Mouse (Mus musculus): ENCODE data around the gene Grm7. TPM values are rescaled to one million over a fixed set of nuclear protein-coding genes. Genes with fewer than 3 reads are reported as not detected.

Gene Grm7
- polyA plus RNA-seq (2016; fragmentation: Nextera tagmentation; extraction: Ambion mirVana) = 1.4 and 2.1 TPM in 2 replicates

DNA sequence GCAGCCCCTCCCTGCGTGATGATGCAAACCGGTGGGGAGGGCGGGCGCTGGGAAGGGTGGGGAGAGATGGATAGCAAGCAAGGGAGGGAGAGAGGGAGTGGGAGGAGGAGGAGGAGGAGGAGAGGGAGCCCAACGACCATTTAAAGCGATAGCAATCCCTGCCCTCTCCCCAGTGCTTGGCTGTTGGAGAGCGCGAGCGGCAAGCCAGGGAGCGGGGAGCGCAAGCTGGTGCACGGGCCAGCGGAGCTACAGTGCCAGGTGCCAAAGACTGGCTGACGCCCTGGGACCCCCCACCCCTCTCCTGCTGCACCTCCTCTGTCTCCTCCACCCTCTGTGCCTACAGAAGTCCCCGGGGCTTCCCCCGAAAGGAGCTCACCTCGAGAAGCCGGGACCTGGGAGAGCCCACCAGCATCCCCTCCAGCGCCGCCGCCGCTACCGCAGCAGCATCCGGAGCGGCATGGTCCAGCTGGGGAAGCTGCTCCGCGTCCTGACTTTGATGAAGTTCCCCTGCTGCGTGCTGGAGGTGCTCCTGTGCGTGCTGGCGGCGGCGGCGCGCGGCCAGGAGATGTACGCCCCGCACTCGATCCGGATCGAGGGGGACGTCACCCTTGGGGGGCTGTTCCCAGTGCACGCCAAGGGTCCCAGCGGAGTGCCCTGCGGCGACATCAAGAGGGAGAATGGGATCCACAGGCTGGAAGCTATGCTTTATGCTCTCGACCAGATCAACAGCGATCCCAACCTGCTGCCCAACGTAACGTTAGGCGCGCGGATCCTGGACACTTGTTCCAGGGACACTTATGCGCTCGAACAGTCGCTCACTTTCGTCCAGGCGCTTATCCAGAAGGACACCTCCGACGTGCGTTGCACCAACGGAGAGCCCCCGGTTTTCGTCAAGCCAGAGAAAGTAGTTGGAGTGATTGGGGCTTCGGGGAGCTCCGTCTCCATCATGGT lies at the start of gene Grm7:
Gene Grm7, plus strand, starts transcription at position 171 of the 951 bp plus-strand sequence.
- peak; percentile 50; the same call in 1 of the 2 replicates for ATAC-seq (ENCODE audit: insufficient number of reproducible peaks, insufficient read depth, low FRiP score, low TSS enrichment, low read depth)
- Histone ChIP-seq H3K9ac (replicated peaks) (peak within 1 kb of the TSS; percentile 34; the same call in 1 of the 2 replicates), H3K4me3 (replicated peaks) (peak within 1 kb of the TSS; percentile 51), H3K27ac (no peak within 1 kb of the TSS), H3K4me2 (peak within 1 kb of the TSS; percentile 88), H3K36me3 (no peaks in the 10 kb centered on the region), H3K9me3 (no peaks in the 10 kb centered on the region), H3K4me1 (replicated peaks) (peaks cover 5% of the 10 kb centered on the region; the same call in 1 of the 2 replicates), H3K27me3 (peaks cover 58% of the 10 kb centered on the region)
- WGBS = under 1% methylated on average over 62 of the region's 65 CpGs

GRCm38 (mm10) chr6:110645041-110645410 lies 355 bp upstream of the Grm7 start:
- peaks cover 5% of the 10 kb centered on the region; the same call in 1 of the 2 replicates for H3K4me1 ChIP-seq (replicated peaks)
- under 1% methylated on average over 7 of the region's 7 CpGs for WGBS
- peaks cover 58% of the 10 kb centered on the region for H3K27me3 ChIP-seq
- no peak overlapping the region for H3K27ac ChIP-seq
- peak overlapping the region; percentile 88 for H3K4me2 ChIP-seq
- H3K4me3 ChIP-seq (replicated peaks) = peak overlapping the region; percentile 51
- no peaks in the 10 kb centered on the region for H3K9me3 ChIP-seq
- H3K9ac ChIP-seq (replicated peaks) = no peak overlapping the region
- no peaks in the 10 kb centered on the region for H3K36me3 ChIP-seq
- peak; percentile 26; the same call in 1 of the 2 replicates for ATAC-seq (ENCODE audit: insufficient number of reproducible peaks, insufficient read depth, low FRiP score, low TSS enrichment, low read depth)

DNA sequence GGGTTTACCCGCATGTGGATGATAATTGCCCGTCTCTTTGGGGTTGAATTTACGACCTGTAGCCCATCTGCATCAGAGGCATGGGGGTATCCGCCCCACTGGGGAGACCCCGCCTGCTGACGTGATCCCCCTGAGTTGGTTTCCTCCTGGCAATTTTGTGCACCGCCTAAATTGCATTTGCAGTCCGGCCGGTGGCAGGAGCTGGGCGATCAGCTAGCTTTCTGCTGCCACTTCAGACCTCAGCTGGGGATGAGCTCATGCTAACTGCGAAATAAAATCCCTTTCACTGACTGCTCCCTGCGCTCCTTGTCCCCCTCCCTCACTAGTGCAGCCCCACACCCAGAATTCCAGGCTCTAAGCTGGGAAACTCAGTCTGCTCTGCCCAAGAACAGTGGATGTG lies 1.5 kb downstream of the Grm7 start:
- Histone ChIP-seq H3K9ac (replicated peaks) (no peak overlapping the region), H3K4me1 (replicated peaks) (peaks cover 5% of the 10 kb centered on the region; the same call in 1 of the 2 replicates), H3K36me3 (no peaks in the 10 kb centered on the region), H3K27me3 (peaks cover 58% of the 10 kb centered on the region), H3K9me3 (no peaks in the 10 kb centered on the region), H3K4me2 (peak overlapping the region; percentile 88), H3K4me3 (replicated peaks) (peak overlapping the region; percentile 51), H3K27ac (no peak overlapping the region)
- 0% methylated on average over 12 of the region's 12 CpGs for WGBS
- no peak for ATAC-seq (ENCODE audit: insufficient number of reproducible peaks, insufficient read depth, low FRiP score, low TSS enrichment, low read depth)

GRCm38 (mm10) chr6:110649227-110649626 lies 3.8 kb downstream of the Grm7 start:
- ATAC-seq (ENCODE audit: insufficient number of reproducible peaks, insufficient read depth, low FRiP score, low TSS enrichment, low read depth) = no peak
- H3K4me3 ChIP-seq (replicated peaks) = no peak overlapping the region

DNA sequence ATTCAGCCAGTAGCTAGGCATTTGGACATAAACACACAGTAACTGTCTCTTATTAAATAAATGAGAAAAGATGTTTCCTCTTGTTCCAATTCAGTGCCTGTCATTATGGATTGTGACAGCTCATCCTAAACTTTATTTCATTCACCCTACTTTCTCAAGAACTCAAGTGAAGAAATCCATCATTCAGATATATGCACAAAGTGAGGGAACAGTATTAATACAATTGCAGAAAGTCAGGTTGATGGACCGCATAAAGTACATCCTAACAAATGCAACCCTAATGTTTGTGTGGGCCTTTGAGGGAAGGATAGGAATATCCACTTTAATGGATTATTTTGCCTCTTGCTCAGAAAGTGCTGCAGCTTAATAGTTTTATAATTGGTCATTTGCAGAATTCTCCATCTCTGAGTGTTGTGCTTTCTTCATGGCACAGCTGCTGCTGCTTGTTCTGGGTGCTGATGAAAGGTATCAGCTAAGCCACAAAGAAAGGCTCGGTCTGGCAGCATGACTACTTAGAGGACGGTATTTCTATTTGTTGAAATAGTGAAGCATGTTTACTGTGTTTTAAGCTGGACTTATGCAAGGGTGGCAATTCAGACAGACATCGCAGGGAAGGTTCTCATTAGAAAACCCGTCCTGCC lies 8.1 kb downstream of the Grm7 start:
- Histone ChIP-seq H3K9me3 (no peaks in the 10 kb centered on the region), H3K27me3 (peaks cover 6% of the 10 kb centered on the region), H3K4me2 (no peak overlapping the region), H3K9ac (replicated peaks) (no peak overlapping the region), H3K4me3 (replicated peaks) (no peak overlapping the region), H3K27ac (no peak overlapping the region), H3K4me1 (replicated peaks) (no peaks in the 10 kb centered on the region), H3K36me3 (no peaks in the 10 kb centered on the region)
- WGBS = 80% methylated on average over 5 of the region's 5 CpGs
- no peak for ATAC-seq (ENCODE audit: insufficient number of reproducible peaks, insufficient read depth, low FRiP score, low TSS enrichment, low read depth)

More at GRCm38 (mm10) chr6:110649227-110649626, 3.8 kb downstream of the Grm7 start:
- H3K27ac ChIP-seq = no peak overlapping the region
- H3K9ac ChIP-seq (replicated peaks) = no peak overlapping the region
- H3K36me3 ChIP-seq = no peaks in the 10 kb centered on the region
- H3K4me2 ChIP-seq = no peak overlapping the region
- no peaks in the 10 kb centered on the region for H3K9me3 ChIP-seq
- peaks cover 48% of the 10 kb centered on the region for H3K27me3 ChIP-seq
- WGBS = 96% methylated on average over 1 of the region's 1 CpGs
- peaks cover 5% of the 10 kb centered on the region; the same call in 1 of the 2 replicates for H3K4me1 ChIP-seq (replicated peaks)

DNA sequence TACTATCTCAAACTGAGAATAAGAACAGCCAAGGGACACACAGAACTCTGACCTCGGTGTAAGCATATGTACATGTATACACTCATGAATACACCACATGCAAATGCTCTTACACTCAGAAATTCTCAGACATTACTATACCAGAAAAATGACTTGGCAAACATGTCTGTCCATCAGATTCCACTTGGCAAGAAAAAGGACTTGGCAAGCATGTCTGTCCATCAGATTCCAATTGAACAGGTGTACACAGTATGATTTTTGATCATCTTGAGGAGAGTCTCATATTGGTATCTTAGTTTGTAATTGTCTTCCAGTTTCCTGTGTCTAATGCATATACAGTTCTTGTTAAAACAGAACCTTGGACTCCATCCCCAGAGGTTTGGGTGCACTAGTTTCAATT lies 19.1 kb downstream of the Grm7 start:
- ATAC-seq (ENCODE audit: insufficient number of reproducible peaks, insufficient read depth, low FRiP score, low TSS enrichment, low read depth) = no peak
- no peak overlapping the region for H3K9ac ChIP-seq (replicated peaks)
- no peak overlapping the region for H3K27ac ChIP-seq
- no peaks in the 10 kb centered on the region for H3K27me3 ChIP-seq
- H3K9me3 ChIP-seq = no peaks in the 10 kb centered on the region
- no peaks in the 10 kb centered on the region for H3K4me1 ChIP-seq (replicated peaks)
- 100% methylated on average over 1 of the region's 1 CpGs for WGBS
- H3K4me2 ChIP-seq = no peak overlapping the region
- H3K4me3 ChIP-seq (replicated peaks) = no peak overlapping the region
- no peaks in the 10 kb centered on the region for H3K36me3 ChIP-seq

DNA sequence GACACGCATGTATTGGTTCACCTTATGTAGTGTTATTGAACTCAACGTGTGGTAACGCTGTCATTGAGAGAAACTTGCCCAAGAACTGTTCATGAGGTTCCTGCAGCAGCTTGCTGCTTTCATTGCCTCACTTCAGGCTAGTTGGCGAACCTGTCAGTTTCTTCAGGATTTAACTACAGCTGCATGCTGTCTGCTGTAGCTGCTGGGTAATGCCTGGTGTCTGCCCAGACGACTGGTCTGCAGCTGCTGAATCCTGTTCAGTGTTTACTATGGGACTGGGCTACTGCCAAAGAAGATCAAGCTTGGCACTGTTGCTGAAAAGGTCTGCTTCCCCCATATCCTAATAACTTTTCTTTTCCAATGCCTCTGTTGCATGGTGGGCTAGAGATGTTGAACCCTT lies 23.1 kb downstream of the Grm7 start:
- no peak overlapping the region for H3K4me2 ChIP-seq
- no peaks in the 10 kb centered on the region for H3K9me3 ChIP-seq
- no peak overlapping the region for H3K9ac ChIP-seq (replicated peaks)
- H3K4me1 ChIP-seq (replicated peaks) = no peaks in the 10 kb centered on the region
- WGBS = 66% methylated on average over 5 of the region's 5 CpGs
- no peak overlapping the region for H3K27ac ChIP-seq
- no peaks in the 10 kb centered on the region for H3K27me3 ChIP-seq
- no peak for ATAC-seq (ENCODE audit: insufficient number of reproducible peaks, insufficient read depth, low FRiP score, low TSS enrichment, low read depth)
- H3K36me3 ChIP-seq = no peaks in the 10 kb centered on the region
- no peak overlapping the region for H3K4me3 ChIP-seq (replicated peaks)

- H3K9ac ChIP-seq (replicated peaks) = no peak overlapping the region
- 84% methylated on average over 1 of the region's 1 CpGs for WGBS
Measured at GRCm38 (mm10) chr6:110690954-110691353, 45.6 kb downstream of the Grm7 start.

GRCm38 (mm10) chr6:110709763-110710162 lies 64.4 kb downstream of the Grm7 start:
- no peaks in the 10 kb centered on the region for H3K9me3 ChIP-seq
- no peaks in the 10 kb centered on the region for H3K27me3 ChIP-seq
- WGBS = 79% methylated on average over 5 of the region's 5 CpGs
- no peak overlapping the region for H3K27ac ChIP-seq
- ATAC-seq (ENCODE audit: insufficient number of reproducible peaks, insufficient read depth, low FRiP score, low TSS enrichment, low read depth) = no peak
- H3K4me1 ChIP-seq (replicated peaks) = no peaks in the 10 kb centered on the region
- H3K36me3 ChIP-seq = no peaks in the 10 kb centered on the region
- H3K9ac ChIP-seq (replicated peaks) = no peak overlapping the region
- no peak overlapping the region for H3K4me3 ChIP-seq (replicated peaks)
- H3K4me2 ChIP-seq = no peak overlapping the region

More at GRCm38 (mm10) chr6:110690954-110691353, 45.6 kb downstream of the Grm7 start:
- H3K4me1 ChIP-seq (replicated peaks) = no peaks in the 10 kb centered on the region
- no peaks in the 10 kb centered on the region for H3K36me3 ChIP-seq
- no peak for ATAC-seq (ENCODE audit: insufficient number of reproducible peaks, insufficient read depth, low FRiP score, low TSS enrichment, low read depth)
- no peaks in the 10 kb centered on the region for H3K9me3 ChIP-seq
- H3K4me2 ChIP-seq = no peak overlapping the region
- H3K27me3 ChIP-seq = no peaks in the 10 kb centered on the region
- no peak overlapping the region for H3K4me3 ChIP-seq (replicated peaks)
- no peak overlapping the region for H3K27ac ChIP-seq

DNA sequence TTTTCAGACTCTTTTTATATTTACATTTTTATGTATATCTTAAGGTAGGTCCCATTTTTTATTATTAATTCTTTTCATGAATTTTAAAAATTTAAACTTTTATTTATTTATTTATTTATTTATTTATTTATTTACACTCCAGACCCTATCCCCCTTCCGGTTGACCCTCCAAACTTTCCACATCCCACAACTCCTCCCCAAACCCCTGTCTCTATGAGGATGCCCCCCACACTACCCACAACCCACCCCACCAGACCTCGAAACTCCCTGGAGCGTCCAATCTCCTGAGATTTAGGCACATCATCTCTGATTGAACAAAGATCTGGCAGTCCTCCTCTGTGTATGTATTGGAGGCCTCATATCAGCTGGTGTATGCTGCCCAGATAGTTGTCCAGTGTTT lies 69.6 kb downstream of the Grm7 start:
- no peak overlapping the region for H3K4me2 ChIP-seq
- H3K9me3 ChIP-seq = no peaks in the 10 kb centered on the region
- H3K27me3 ChIP-seq = no peaks in the 10 kb centered on the region
- no peak overlapping the region for H3K4me3 ChIP-seq (replicated peaks)
- H3K27ac ChIP-seq = no peak overlapping the region
- ATAC-seq (ENCODE audit: insufficient number of reproducible peaks, insufficient read depth, low FRiP score, low TSS enrichment, low read depth) = peak; percentile 71; the same call in 1 of the 2 replicates
- H3K4me1 ChIP-seq (replicated peaks) = no peaks in the 10 kb centered on the region
- no peaks in the 10 kb centered on the region for H3K36me3 ChIP-seq
- 97% methylated on average over 3 of the region's 3 CpGs for WGBS
- no peak overlapping the region for H3K9ac ChIP-seq (replicated peaks)

DNA sequence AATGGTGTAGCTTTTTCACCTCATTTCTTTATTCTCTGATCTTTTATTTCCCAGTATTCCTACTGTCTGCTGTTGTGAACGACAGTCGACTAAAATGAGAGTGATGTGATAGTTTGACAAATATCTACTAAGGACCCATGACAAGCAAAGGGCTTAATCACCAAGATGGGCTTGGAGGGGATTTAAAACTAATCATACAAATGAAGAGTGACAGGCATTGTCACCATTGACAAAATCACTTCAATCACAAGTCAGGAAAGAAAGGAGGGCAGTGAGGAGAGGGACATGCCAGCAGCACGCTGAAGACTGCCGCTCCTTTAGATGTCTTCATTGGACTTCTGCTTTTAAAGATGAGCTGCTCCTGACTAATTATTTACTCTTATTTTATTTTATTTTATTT lies 78.0 kb downstream of the Grm7 start:
- H3K4me1 ChIP-seq (replicated peaks) = no peaks in the 10 kb centered on the region
- no peak overlapping the region for H3K4me2 ChIP-seq
- no peaks in the 10 kb centered on the region for H3K27me3 ChIP-seq
- no peak overlapping the region for H3K27ac ChIP-seq
- H3K9ac ChIP-seq (replicated peaks) = no peak overlapping the region
- 95% methylated on average over 4 of the region's 4 CpGs for WGBS
- H3K36me3 ChIP-seq = no peaks in the 10 kb centered on the region
- ATAC-seq (ENCODE audit: insufficient number of reproducible peaks, insufficient read depth, low FRiP score, low TSS enrichment, low read depth) = no peak
- H3K9me3 ChIP-seq = no peaks in the 10 kb centered on the region
- H3K4me3 ChIP-seq (replicated peaks) = no peak overlapping the region

Measured in limb, embryonic 12.5 days (tissue).